In genomic region chr12:80992540-80993122, GRCm38 (mm10) we compare ENCODE assay signal across 13 mouse cellular contexts. TPM values are rescaled to one million over a fixed set of nuclear protein-coding genes. Genes with fewer than 3 reads are reported as not detected.
A peak's percentile ranks its signal among the peaks of the same experiment; 100 is the strongest.
DNase-seq lines count a peak whose midpoint lies in the region; ATAC-seq and TF ChIP-seq lines count a peak whose summit lies in the region.
"Had no signal": no experiment of that assay in that cellular context is flagged by ENCODE, and none has a peak within 500 bp of the region (broad histone marks: within the 10 kb centered on the region; RNA-seq: fewer than 3 reads in every experiment).

No protein-coding gene starts in this region.

- no peak for TF ChIP-seq POLR2A in cerebellum, adult 2 months (IDR thresholded peaks at IDR 0.05; ENCODE audit: borderline replicate concordance, insufficient read depth, low read length)
- no peak for TF ChIP-seq POLR2A in MEL (IDR thresholded peaks at IDR 0.05; ENCODE audit: control insufficient read depth in 1 of 2, insufficient read depth in 1 of 2, low read depth in 1 of 2, low read length in 2 of 2, poor library complexity in 1 of 2)

- H3K9me3 ChIP-seq in MEL (replicated peaks; ENCODE audit: insufficient read depth, low read length): no peaks in the 10 kb centered on the region
- H3K9me3 ChIP-seq: liver, embryonic 12.5 days; midbrain, embryonic 13.5 days had no signal

- no peak for ATAC-seq in megakaryocyte, adult 5-6 weeks (ENCODE audit: poor library complexity, severe bottlenecking)
- ATAC-seq: liver, embryonic 12.5 days; midbrain, embryonic 13.5 days had no signal

- H3K4me3 ChIP-seq in cerebellum, adult 2 months (replicated peaks; ENCODE audit: insufficient read depth, low read depth, low read length): no peak overlapping the region
- H3K4me3 ChIP-seq in left cerebral cortex, adult 2 months: no peak overlapping the region
- no peak overlapping the region for H3K4me3 ChIP-seq in MEL (ENCODE audit: control insufficient read depth in 1 of 2, insufficient read depth in 1 of 2, low read depth in 2 of 2, low read length in 2 of 2)
- H3K4me3 ChIP-seq: liver, embryonic 12.5 days; midbrain, embryonic 13.5 days had no signal

- no peak overlapping the region for H3K27ac ChIP-seq in cerebellum, adult 2 months (ENCODE audit: insufficient read depth, low read length)
- H3K27ac ChIP-seq in left cerebral cortex, adult 2 months: no peak overlapping the region
- no peak overlapping the region for H3K27ac ChIP-seq in MEL (ENCODE audit: control insufficient read depth, low read depth, low read length)
- H3K27ac ChIP-seq: liver, embryonic 12.5 days; midbrain, embryonic 13.5 days had no signal

- peak; percentile 7; the same call in 1 of the 2 replicates for TF ChIP-seq CTCF in cerebellum, adult 2 months (IDR thresholded peaks at IDR 0.05; ENCODE audit: borderline replicate concordance, insufficient read depth, low read depth, low read length)
- TF ChIP-seq CTCF in left cerebral cortex, adult 2 months (IDR thresholded peaks at IDR 0.05): peak; percentile 14; the same call in 1 of the 2 replicates
- 0 out of 6 replicates have a peak, but pooled peaks of 2 of the 3 experiments have one; percentile 12 to 32 for TF ChIP-seq CTCF in MEL (IDR thresholded peaks at IDR 0.05 in 2 of 3, conservative IDR thresholded peaks at IDR 0.05 in 1 of 3; ENCODE audit: control insufficient read depth in 1 of 3, insufficient read depth in 1 of 3, low read depth in 2 of 3, low read length in 3 of 3, poor library complexity in 1 of 3, severe bottlenecking in 1 of 3)

- H3K4me1 ChIP-seq in cerebellum, adult 2 months (ENCODE audit: control insufficient read depth, insufficient read depth, low read length): peaks cover 3% of the 10 kb centered on the region; the same call in 1 of the 2 replicates
- H3K4me1 ChIP-seq in MEL (ENCODE audit: control insufficient read depth in 1 of 2, insufficient read depth in 2 of 2, low read length in 2 of 2): peaks cover 2 to 4% of the 10 kb centered on the region in 2 experiments; a peak in 2 of 4 replicates
- H3K4me1 ChIP-seq: liver, embryonic 12.5 days had no signal

- TF ChIP-seq EP300 in MEL (IDR thresholded peaks at IDR 0.05; ENCODE audit: low read depth in 1 of 2, low read length in 2 of 2): no peak

- TF ChIP-seq RAD21 in MEL (IDR thresholded peaks at IDR 0.05; ENCODE audit: low read depth, low read length): peak; percentile 14

- WGBS in cerebellum, adult 2 months: 77% methylated on average over 8 of the region's 8 CpGs

- intact Hi-C loops in left cerebral cortex, adult 2 months (cut with DNase I): no loop called here
- intact Hi-C loops in left cerebral cortex, postnatal 25 days (cut with DNase I): no loop called here

- no peaks in the 10 kb centered on the region for H3K79me2 ChIP-seq in MEL (ENCODE audit: control insufficient read depth, insufficient read depth, low read length, poor library complexity)

- H3K9ac ChIP-seq in MEL (ENCODE audit: control insufficient read depth, low read depth, low read length, poor library complexity, severe bottlenecking): no peak overlapping the region
- H3K9ac ChIP-seq: liver, embryonic 12.5 days; midbrain, embryonic 13.5 days had no signal

- H3K36me3 ChIP-seq in MEL (ENCODE audit: control insufficient read depth in 1 of 2, insufficient read depth in 2 of 2, low read length in 2 of 2): no peaks in the 10 kb centered on the region
- H3K36me3 ChIP-seq: liver, embryonic 12.5 days; midbrain, embryonic 13.5 days had no signal

- no peak for DNase-seq in cerebellum, adult 2 months
- no peak for DNase-seq in cerebellum, adult 9-10 months
- DNase-seq in left cerebral cortex, adult 2 months (ENCODE audit: extremely low spot score in 1 of 2, low spot score in 2 of 2): no peak
- no peak for DNase-seq in left cerebral cortex, postnatal 25 days (ENCODE audit: low spot score in 2 of 2)
- DNase-seq in MEL (ENCODE audit: low read depth, low spot score): no peak
- DNase-seq in induced T-regulatory cell, adult 2 months (ENCODE audit: low read depth): peak; percentile 5
- DNase-seq in frontal cortex, adult 2 months (ENCODE audit: extremely low spot score in 1 of 2, low spot score in 1 of 2): no peak
- DNase-seq: heart, postnatal 14 days; lung, postnatal 14 days had no signal

- no peaks in the 10 kb centered on the region for H3K27me3 ChIP-seq in cerebellum, adult 2 months (ENCODE audit: control insufficient read depth, insufficient read depth, low read length)
- H3K27me3 ChIP-seq in MEL (ENCODE audit: control insufficient read depth in 1 of 2, insufficient read depth in 2 of 2, low read length in 2 of 2): peaks cover 2 to 6% of the 10 kb centered on the region in 2 experiments
- H3K27me3 ChIP-seq: midbrain, embryonic 13.5 days had no signal

TF ChIP-seq in MEL, 35 proteins besides CTCF, POLR2A, EP300 and RAD21:
- TF ChIP-seq SMC3 (IDR thresholded peaks at IDR 0.05; ENCODE audit: low read depth, low read length) (peak; percentile 30; the same call in 1 of the 2 replicates), CHD2 (IDR thresholded peaks at IDR 0.05; ENCODE audit: low read length) (no peak)
TF ChIP-seq in MEL: peak in this region for 1.

RNA-seq across cellular contexts. Expression of gene Slc10a1, which starts 24.1 kb away (rescaled TPM):
- not detected in 2 replicates for polyA plus RNA-seq in cerebellum, adult 2 months (2012; rRNA removed)
- not detected for total RNA-seq in left cerebral cortex, adult 2 months (2021)
- not detected for total RNA-seq in left cerebral cortex, postnatal 25 days (2021)
- 0.12 TPM in 1 of 2 replicates, not detected in the other for total RNA-seq in MEL (2012; rRNA removed)
- under 1 TPM in 1 of 2 experiments, not detected in 1; 0.18 TPM for polyA plus RNA-seq in MEL (2012; ENCODE audit: insufficient read depth in 1 of 2, insufficient read length in 2 of 2, low read depth in 1 of 2, low replicate concordance in 2 of 2, missing spikeins in 1 of 2)
- not detected in 2 replicates for total RNA-seq in megakaryocyte, adult 5-6 weeks (2015)
- not detected in 2 replicates for total RNA-seq in megakaryocyte, adult 5-6 weeks (2017)
- not detected in 2 replicates for polyA plus RNA-seq in frontal cortex, adult 2 months (2012; rRNA removed)
- total RNA-seq: heart, postnatal 14 days had no signal
- polyA plus RNA-seq: large intestine, adult 2 months had no signal

RNA-seq across cellular contexts. Expression of gene Smoc1, which starts 34.0 kb away (rescaled TPM):
- 10.3 and 10.8 TPM in 2 replicates for polyA plus RNA-seq in cerebellum, adult 2 months (2012; rRNA removed)
- 1 to 10 TPM; 8.8 to 9.6 TPM for total RNA-seq in left cerebral cortex, adult 2 months (2021)
- total RNA-seq in left cerebral cortex, postnatal 25 days (2021): 1 to 10 TPM; 7.3 to 9.3 TPM
- total RNA-seq in MEL (2012; rRNA removed): 18.8 and 22.4 TPM in 2 replicates
- 10 to 100 TPM in 1 of 2 experiments, not detected in 1; 23.3 TPM for polyA plus RNA-seq in MEL (2012; ENCODE audit: insufficient read depth in 1 of 2, insufficient read length in 2 of 2, low read depth in 1 of 2, low replicate concordance in 2 of 2, missing spikeins in 1 of 2)
- total RNA-seq in megakaryocyte, adult 5-6 weeks (2015): 0.18 and 0.25 TPM in 2 replicates
- 0.18 TPM in 1 of 2 replicates, not detected in the other for total RNA-seq in megakaryocyte, adult 5-6 weeks (2017)
- polyA plus RNA-seq in frontal cortex, adult 2 months (2012; rRNA removed): 24.3 and 26.2 TPM in 2 replicates

RNA-seq across cellular contexts. Expression of gene Srsf5, which starts 47.3 kb away (rescaled TPM):
- 650 and 669 TPM in 2 replicates for polyA plus RNA-seq in cerebellum, adult 2 months (2012; rRNA removed)
- total RNA-seq in left cerebral cortex, adult 2 months (2021): 100 to 1,000 TPM; 355 to 360 TPM
- 100 to 1,000 TPM; 275 to 306 TPM for total RNA-seq in left cerebral cortex, postnatal 25 days (2021)
- 401 and 419 TPM in 2 replicates for total RNA-seq in MEL (2012; rRNA removed)
- polyA plus RNA-seq in MEL (2012; ENCODE audit: insufficient read depth in 1 of 2, insufficient read length in 2 of 2, low read depth in 1 of 2, low replicate concordance in 2 of 2, missing spikeins in 1 of 2): 100 to 1,000 TPM; 276 to 460 TPM
- 248 and 262 TPM in 2 replicates for total RNA-seq in megakaryocyte, adult 5-6 weeks (2015)
- 673 and 674 TPM in 2 replicates for total RNA-seq in megakaryocyte, adult 5-6 weeks (2017)
- 781 and 888 TPM in 2 replicates for polyA plus RNA-seq in frontal cortex, adult 2 months (2012; rRNA removed)

Comparison
In these comparisons a context has a peak if more than half of its experiments do, and no peak if none do; other contexts are left out.
1. RNA of gene Smoc1, which starts 34.0 kb away (total RNA-seq): 18.8 to 22.4 TPM in MEL, 8.8 to 9.6 TPM in left cerebral cortex, adult 2 months and 7.3 to 9.3 TPM in left cerebral cortex, postnatal 25 days; 0.18 to 0.25 TPM in megakaryocyte, adult 5-6 weeks; every median in the first group is over 4 times any median in the second.
2. Peak in every context shown above with its lines, with median percentiles within 50 percentile points of each other: CTCF ChIP-seq.